Mouse (Mus musculus) activated CD4-positive, CD25-positive, alpha-beta regulatory T cell, adult 9 weeks (primary cell): ENCODE results near the gene Prss58. TPM values are rescaled to one million over a fixed set of nuclear protein-coding genes. Genes with fewer than 3 reads are reported as not detected.

Experiments used
- polyA plus RNA-seq: library from polyadenylated mRNA; unstranded; fragments of 100-300 nt; shearing (Covaris generic); gene quantifications from one replicate; pipeline ENCODE4 v1.2.1, GENCODE M21; 2017

Gene Prss58
- not detected for polyA plus RNA-seq

GRCm38 (mm10) chr6:40900287-40900686 is at the start of gene Prss58:
Prss58 (minus strand) TSS chr6:40900387.

GRCm38 (mm10) chr6:40940457-40940856 is 40.3 kb upstream of the Prss58 start, which contains the start of gene 1700074P13Rik:
1700074P13Rik (minus strand) TSS chr6:40940557.

GRCm38 (mm10) chr6:40887394-40887793 is 12.8 kb downstream of the Prss58 start, which contains the start of gene Moxd2:
Moxd2 (minus strand) TSS chr6:40887494.

Other genes starting within 250 kb of the Prss58 start
- gene Moxd2, start 12.9 kb downstream of the Prss58 start, polyA plus RNA-seq, result 0.15 TPM
- 0.18 TPM for gene 1700074P13Rik, start 40.2 kb upstream of the Prss58 start, polyA plus RNA-seq
- gene Gm4744, start 51.5 kb upstream of the Prss58 start, polyA plus RNA-seq, result not detected
- 0.32 TPM for gene 1810009J06Rik, start 64.4 kb upstream of the Prss58 start, polyA plus RNA-seq
- not detected for gene Gm2663, start 99.1 kb upstream of the Prss58 start, polyA plus RNA-seq
- gene 2210010C04Rik, start 135.1 kb upstream of the Prss58 start, polyA plus RNA-seq, result 0.12 TPM